In the genomic region with DNA sequence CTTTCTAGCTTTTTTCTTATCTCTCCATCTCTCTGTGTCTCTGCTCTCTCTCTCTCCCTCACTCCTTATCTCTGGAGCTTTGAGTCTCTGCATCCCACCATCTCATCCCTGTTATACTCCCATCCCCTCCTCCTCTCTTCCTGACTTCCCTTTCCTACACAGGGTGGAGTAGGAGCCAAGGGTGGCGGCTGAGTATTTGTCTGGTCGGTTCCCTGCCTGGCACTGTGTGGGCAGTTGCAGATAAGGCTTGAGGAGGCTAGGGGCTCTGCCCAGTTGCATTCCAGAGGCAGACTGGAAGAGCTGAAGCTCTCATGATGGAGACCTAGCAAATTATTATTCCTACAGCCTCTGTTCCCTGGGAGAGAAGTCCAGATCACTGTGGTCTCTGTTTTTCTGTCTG, we compare ENCODE assay signal across 25 mouse cellular contexts. TPM values are rescaled to one million over a fixed set of nuclear protein-coding genes. Genes with fewer than 3 reads are reported as not detected.
A peak's percentile ranks its signal among the peaks of the same experiment; 100 is the strongest.
DNase-seq lines count a peak whose midpoint lies in the region; ATAC-seq and TF ChIP-seq lines count a peak whose summit lies in the region.
"Had no signal": no experiment of that assay in that cellular context is flagged by ENCODE, and none has a peak within 500 bp of the region (broad histone marks: within the 10 kb centered on the region; RNA-seq: fewer than 3 reads in every experiment).

No protein-coding gene starts in this region.

- no peaks in the 10 kb centered on the region for H3K9me3 ChIP-seq in heart, embryonic 15.5 days (replicated peaks)
- H3K9me3 ChIP-seq in lung, embryonic 15.5 days, result no peaks in the 10 kb centered on the region
- H3K9me3 ChIP-seq in lung, postnatal 0 days (ENCODE audit: low read length), result no peaks in the 10 kb centered on the region
- H3K9me3 ChIP-seq: forebrain, embryonic 13.5 days; forebrain, embryonic 15.5 days had no signal

- H3K4me3 ChIP-seq in heart, embryonic 15.5 days, result no peak overlapping the region
- no peak overlapping the region for H3K4me3 ChIP-seq in lung, embryonic 15.5 days
- H3K4me3 ChIP-seq in lung, postnatal 0 days (ENCODE audit: low read depth, low read length), result no peak overlapping the region
- no peak overlapping the region for H3K4me3 ChIP-seq in lung, adult 2 months (replicated peaks; ENCODE audit: extremely low read depth, low read depth, low read length)
- H3K4me3 ChIP-seq: embryonic facial prominence, embryonic 10.5 days; embryonic facial prominence, embryonic 12.5 days; forebrain, embryonic 13.5 days; forebrain, embryonic 15.5 days had no signal

- H3K27ac ChIP-seq in heart, embryonic 15.5 days, result no peak overlapping the region
- H3K27ac ChIP-seq in lung, embryonic 15.5 days, result no peak overlapping the region
- no peak overlapping the region for H3K27ac ChIP-seq in lung, postnatal 0 days (ENCODE audit: low read length)
- H3K27ac ChIP-seq: embryonic facial prominence, embryonic 10.5 days; embryonic facial prominence, embryonic 12.5 days; forebrain, embryonic 13.5 days; forebrain, embryonic 15.5 days had no signal

- DNase-seq in heart, adult 8-10 months (ENCODE audit: low spot score), result no peak
- no peak for DNase-seq in lung, postnatal 25 days (ENCODE audit: low spot score)
- DNase-seq in lung, postnatal 0 days (ENCODE audit: low spot score), result no peak
- DNase-seq in lung, adult 2 months, result no peak
- DNase-seq: adrenal gland, adult 8-10 months; adrenal gland, postnatal 14 days; adrenal gland, postnatal 36 days; B cell, adult 2 months; cerebellum, adult 11-12 months; cerebellum, adult 2 months; cerebellum, adult 9-10 months; cerebellum, postnatal 10 days; cerebellum, postnatal 25 days had no signal

- H3K27me3 ChIP-seq in heart, embryonic 15.5 days, result peaks cover 5% of the 10 kb centered on the region
- H3K27me3 ChIP-seq in lung, embryonic 15.5 days, result no peaks in the 10 kb centered on the region
- H3K27me3 ChIP-seq in lung, postnatal 0 days (replicated peaks; ENCODE audit: insufficient read depth, low read length), result no peaks in the 10 kb centered on the region
- H3K27me3 ChIP-seq: forebrain, embryonic 15.5 days; Patski had no signal

- TF ChIP-seq POLR2A in lung, adult 2 months (IDR thresholded peaks at IDR 0.05; ENCODE audit: borderline replicate concordance, extremely low read depth, low read depth, low read length), result no peak

- no peak overlapping the region for H3K9ac ChIP-seq in heart, embryonic 15.5 days
- no peak overlapping the region for H3K9ac ChIP-seq in lung, embryonic 15.5 days
- no peak overlapping the region for H3K9ac ChIP-seq in lung, postnatal 0 days (replicated peaks; ENCODE audit: low read depth)
- H3K9ac ChIP-seq: embryonic facial prominence, embryonic 12.5 days; forebrain, embryonic 13.5 days; forebrain, embryonic 15.5 days had no signal

- H3K36me3 ChIP-seq in heart, embryonic 15.5 days, result peaks cover 10% of the 10 kb centered on the region
- H3K36me3 ChIP-seq in lung, embryonic 15.5 days, result peaks cover 12% of the 10 kb centered on the region
- H3K36me3 ChIP-seq in lung, postnatal 0 days (ENCODE audit: insufficient read depth, low read length), result no peaks in the 10 kb centered on the region
- H3K36me3 ChIP-seq: G1E had no signal

- 0 out of 2 replicates have a peak, but pooled peaks have one; percentile 49 for ATAC-seq in heart, embryonic 15.5 days (replicated peaks; ENCODE audit: insufficient number of reproducible peaks, insufficient read depth, low FRiP score, low read depth)
- ATAC-seq in lung, embryonic 15.5 days (ENCODE audit: borderline replicate concordance, extremely low read depth, low FRiP score, low TSS enrichment), result 0 out of 2 replicates have a peak, but pooled peaks have one; percentile 46
- ATAC-seq in lung, postnatal 0 days, result peak; percentile 57; the same call in 1 of the 2 replicates
- ATAC-seq: activated CD4-positive, CD25-positive, alpha-beta regulatory T cell, adult 4 months; CD4-positive, CD25-positive, alpha-beta regulatory T cell, adult 4 months; forebrain, embryonic 13.5 days; forebrain, embryonic 15.5 days; Patski had no signal

- no peak for TF ChIP-seq CTCF in lung, postnatal 0 days (IDR thresholded peaks at IDR 0.05)
- no peak for TF ChIP-seq CTCF in lung, adult 2 months (IDR thresholded peaks at IDR 0.05; ENCODE audit: insufficient read depth, low read length)

- no peak for TF ChIP-seq EP300 in lung, postnatal 0 days (IDR thresholded peaks at IDR 0.05)

- H3K4me1 ChIP-seq in heart, embryonic 15.5 days (replicated peaks), result peaks cover under 1% of the 10 kb centered on the region; the same call in 1 of the 2 replicates
- H3K4me1 ChIP-seq in lung, embryonic 15.5 days, result no peaks in the 10 kb centered on the region
- H3K4me1 ChIP-seq in lung, postnatal 0 days (ENCODE audit: insufficient read depth, low read depth, low read length), result no peaks in the 10 kb centered on the region
- no peaks in the 10 kb centered on the region for H3K4me1 ChIP-seq in lung, adult 2 months (ENCODE audit: control insufficient read depth, insufficient read depth, low read length)
- H3K4me1 ChIP-seq: embryonic facial prominence, embryonic 10.5 days had no signal

- 23% methylated on average over 2 of the region's 2 CpGs for WGBS in heart, embryonic 15.5 days
- 45% methylated on average over 2 of the region's 2 CpGs for WGBS in lung, embryonic 15.5 days
- 17% methylated on average over 2 of the region's 2 CpGs for WGBS in lung, postnatal 0 days
- WGBS in lung, adult 2 months, result 17% methylated on average over 2 of the region's 2 CpGs

- H3K4me2 ChIP-seq in heart, embryonic 15.5 days, result no peak overlapping the region
- no peak overlapping the region for H3K4me2 ChIP-seq in lung, embryonic 15.5 days
- no peak overlapping the region for H3K4me2 ChIP-seq in lung, postnatal 0 days (replicated peaks; ENCODE audit: low read depth, low read length)
- H3K4me2 ChIP-seq: embryonic facial prominence, embryonic 12.5 days; forebrain, embryonic 13.5 days; forebrain, embryonic 15.5 days had no signal

RNA-seq across cellular contexts. Expression of a gene that starts 7.7 kb away (rescaled TPM):
- 22.5 and 26.7 TPM in 2 replicates for polyA plus RNA-seq in heart, embryonic 15.5 days (2015; fragmentation: Nextera tagmentation; extraction: Ambion mirVana)
- total RNA-seq in heart, adult 8-10 months (2022), result 10 to 100 TPM in 3 of 4 experiments, 1 to 10 TPM in 1; 9.7 to 19.8 (median 11.8) TPM
- polyA plus RNA-seq in lung, embryonic 15.5 days (2015; fragmentation: Nextera tagmentation; extraction: Ambion mirVana), result 31.5 and 32.0 TPM in 2 replicates
- 29.7 and 30.6 TPM in 2 replicates for polyA plus RNA-seq in lung, postnatal 0 days (2015; fragmentation: Nextera tagmentation; extraction: Ambion mirVana)
- 84.1 and 90.7 TPM in 2 replicates for polyA plus RNA-seq in lung, adult 2 months (2012; rRNA removed)

RNA-seq across cellular contexts. Expression of a gene that starts 17.3 kb away (rescaled TPM):
- polyA plus RNA-seq in heart, embryonic 15.5 days (2015; fragmentation: Nextera tagmentation; extraction: Ambion mirVana), result 0.33 and 0.55 TPM in 2 replicates
- total RNA-seq in heart, adult 8-10 months (2022), result 10 to 100 TPM; 28.3 to 70.4 (median 46.3) TPM
- polyA plus RNA-seq in lung, embryonic 15.5 days (2015; fragmentation: Nextera tagmentation; extraction: Ambion mirVana), result 0.52 and 0.77 TPM in 2 replicates
- polyA plus RNA-seq in lung, postnatal 0 days (2015; fragmentation: Nextera tagmentation; extraction: Ambion mirVana), result 0.37 TPM in 2 replicates
- polyA plus RNA-seq in lung, adult 2 months (2012; rRNA removed), result 6.5 and 9.0 TPM in 2 replicates
- total RNA-seq: CH12.LX had no signal
- polyA plus RNA-seq: activated CD4-positive, CD25-positive, alpha-beta regulatory T cell, adult 4 months; CD4-positive, CD25-positive, alpha-beta regulatory T cell, adult 4 months; embryonic facial prominence, embryonic 10.5 days; G1E had no signal

RNA-seq across cellular contexts. Expression of a gene that starts 24.0 kb away (rescaled TPM):
- 4.8 and 5.3 TPM in 2 replicates for polyA plus RNA-seq in heart, embryonic 15.5 days (2015; fragmentation: Nextera tagmentation; extraction: Ambion mirVana)
- total RNA-seq in heart, adult 8-10 months (2022), result 10 to 100 TPM; 27.3 to 40.6 (median 33.1) TPM
- polyA plus RNA-seq in lung, embryonic 15.5 days (2015; fragmentation: Nextera tagmentation; extraction: Ambion mirVana), result 0.39 and 1.2 TPM in 2 replicates
- polyA plus RNA-seq in lung, postnatal 0 days (2015; fragmentation: Nextera tagmentation; extraction: Ambion mirVana), result 0.19 and 0.26 TPM in 2 replicates
- polyA plus RNA-seq in lung, adult 2 months (2012; rRNA removed), result 5.6 and 24.2 TPM in 2 replicates
- polyA plus RNA-seq: activated CD4-positive, CD25-positive, alpha-beta regulatory T cell, adult 4 months; CD4-positive, CD25-positive, alpha-beta regulatory T cell, adult 4 months; forebrain, embryonic 11.5 days; forebrain, embryonic 13.5 days; forebrain, embryonic 15.5 days; G1E had no signal

RNA-seq across cellular contexts. Expression of a gene that starts 26.0 kb away (rescaled TPM):
- 11.3 and 12.1 TPM in 2 replicates for polyA plus RNA-seq in heart, embryonic 15.5 days (2015; fragmentation: Nextera tagmentation; extraction: Ambion mirVana)
- 10 to 100 TPM in 2 of 4 experiments, 1 to 10 TPM in 2; 7.2 to 12.1 (median 9.5) TPM for total RNA-seq in heart, adult 8-10 months (2022)
- 15.8 TPM in 2 replicates for polyA plus RNA-seq in lung, embryonic 15.5 days (2015; fragmentation: Nextera tagmentation; extraction: Ambion mirVana)
- polyA plus RNA-seq in lung, postnatal 0 days (2015; fragmentation: Nextera tagmentation; extraction: Ambion mirVana), result 22.4 and 24.6 TPM in 2 replicates
- polyA plus RNA-seq in lung, adult 2 months (2012; rRNA removed), result 37.0 and 43.5 TPM in 2 replicates

RNA-seq across cellular contexts. Expression of a gene that starts 26.2 kb away (rescaled TPM):
- 26.2 and 31.4 TPM in 2 replicates for polyA plus RNA-seq in heart, embryonic 15.5 days (2015; fragmentation: Nextera tagmentation; extraction: Ambion mirVana)
- total RNA-seq in heart, adult 8-10 months (2022), result 10 to 100 TPM; 15.2 to 25.9 (median 17.5) TPM
- 45.5 and 47.3 TPM in 2 replicates for polyA plus RNA-seq in lung, embryonic 15.5 days (2015; fragmentation: Nextera tagmentation; extraction: Ambion mirVana)
- polyA plus RNA-seq in lung, postnatal 0 days (2015; fragmentation: Nextera tagmentation; extraction: Ambion mirVana), result 20.5 and 20.8 TPM in 2 replicates
- polyA plus RNA-seq in lung, adult 2 months (2012; rRNA removed), result 32.2 and 33.9 TPM in 2 replicates
